Mouse (Mus musculus) ES-Bruce4 (cell line): ENCODE results near the gene Plekhg5. TPM values are rescaled to one million over a fixed set of nuclear protein-coding genes. Genes with fewer than 3 reads are reported as not detected.
"Not testable (repeated sequence)": the region's sequence is repeated elsewhere in the genome, so short reads cannot be mapped to it uniquely, and the experiment has no call there.

Experiments used
- H3K27ac ChIP-seq: 2 replicates; pipeline ENCODE4 v1.5.1; 2012; ENCODE audit warnings: low read length, inconsistent platforms; ENCODE audit not compliant: insufficient read depth
- H3K27me3 ChIP-seq: 2 replicates; pipeline ENCODE4 v1.6.1; 2012; ENCODE audit warnings: mild to moderate bottlenecking, low read length, inconsistent platforms; ENCODE audit not compliant: control insufficient read depth, poor library complexity, insufficient read depth, severe bottlenecking
- H3K36me3 ChIP-seq: 2 replicates; pipeline ENCODE4 v1.6.1; 2012; ENCODE audit warnings: inconsistent platforms, mild to moderate bottlenecking, low read length, moderate library complexity; ENCODE audit not compliant: control insufficient read depth, poor library complexity, insufficient read depth, severe bottlenecking
- H3K4me1 ChIP-seq: one replicate; pipeline ENCODE4 v1.8.1; 2011; ENCODE audit warnings: low read length; ENCODE audit not compliant: control insufficient read depth, insufficient read depth
- H3K4me3 ChIP-seq: 2 replicates; pipeline ENCODE4 v1.5.1; 2011; ENCODE audit warnings: low read depth, mild to moderate bottlenecking, low read length
- H3K9ac ChIP-seq: 2 replicates; pipeline ENCODE4 v1.6.1; 2012; ENCODE audit warnings: low read depth, mild to moderate bottlenecking, inconsistent platforms; ENCODE audit not compliant: poor library complexity, severe bottlenecking
- H3K9me3 ChIP-seq: replicated peaks from 2 replicates; pipeline ENCODE4 v1.6.1; 2012; ENCODE audit warnings: mild to moderate bottlenecking, low read length, inconsistent platforms; ENCODE audit not compliant: control insufficient read depth, poor library complexity, insufficient read depth, severe bottlenecking
- CTCF ChIP-seq: IDR thresholded peaks from one replicate; pipeline ENCODE4 v1.8.1; 2011; ENCODE audit warnings: low read depth, low read length
- EP300 ChIP-seq: IDR thresholded peaks from 2 replicates; pipeline ENCODE4 v1.6.1; 2011; ENCODE audit warnings: low read depth, low read length; ENCODE audit not compliant: insufficient read depth
- POLR2A ChIP-seq: IDR thresholded peaks from one replicate; pipeline ENCODE4 v1.8.1; 2011; ENCODE audit warnings: low read length; ENCODE audit not compliant: insufficient read depth
- polyA plus RNA-seq: library from polyadenylated mRNA; stranded (reverse); fragments of >200 nt; gene quantifications from 2 replicates; pipeline ENCODE4 v1.2.4, GENCODE M21; 2011; ENCODE audit warnings: low read depth; ENCODE audit not compliant: missing spikeins, insufficient read depth, insufficient read length

Plekhg5 gene
- polyA plus RNA-seq, 1 experiment, result 17.5 TPM

GRCm38 (mm10) chr4:152029087-152029486 is 43.2 kb upstream of the Plekhg5 start:
- no peak overlapping the region for H3K27ac ChIP-seq
- no peaks in the 10 kb centered on the region for H3K36me3 ChIP-seq
- no peak overlapping the region for H3K9ac ChIP-seq
- H3K27me3 ChIP-seq, result no peaks in the 10 kb centered on the region
- peaks cover 2% of the 10 kb centered on the region for H3K4me1 ChIP-seq
- no peaks in the 10 kb centered on the region for H3K9me3 ChIP-seq
- TF ChIP-seq CTCF (peak; percentile 12), POLR2A (no peak)
- no peak overlapping the region for H3K4me3 ChIP-seq

- Histone ChIP-seq H3K27ac (no peak overlapping the region), H3K4me1 (peaks cover 2% of the 10 kb centered on the region), H3K4me3 (no peak overlapping the region), H3K27me3 (no peaks in the 10 kb centered on the region), H3K9ac (no peak overlapping the region), H3K9me3 (no peaks in the 10 kb centered on the region), H3K36me3 (no peaks in the 10 kb centered on the region)
- peak; percentile 20 for TF ChIP-seq CTCF
- no peak for TF ChIP-seq POLR2A
These were observed 42.3 kb upstream of the Plekhg5 start for GRCm38 (mm10) chr4:152029997-152030396.

- H3K9me3 ChIP-seq, result no peaks in the 10 kb centered on the region
- H3K4me1 ChIP-seq, result peaks cover 2% of the 10 kb centered on the region
- no peak overlapping the region for H3K27ac ChIP-seq
- no peak overlapping the region for H3K4me3 ChIP-seq
- H3K27me3 ChIP-seq, result no peaks in the 10 kb centered on the region
- no peaks in the 10 kb centered on the region for H3K36me3 ChIP-seq
- no peak overlapping the region for H3K9ac ChIP-seq
- no peak for TF ChIP-seq CTCF
- TF ChIP-seq EP300, result no peak
- TF ChIP-seq POLR2A, result no peak
These were observed 39.4 kb upstream of the Plekhg5 start for GRCm38 (mm10) chr4:152032922-152033321.

GRCm38 (mm10) chr4:152036464-152036863 is 35.8 kb upstream of the Plekhg5 start:
- TF ChIP-seq CTCF, result peak; percentile 33
- H3K9me3 ChIP-seq, H3K4me3 ChIP-seq, H3K27me3 ChIP-seq, H3K36me3 ChIP-seq, H3K4me1 ChIP-seq, H3K27ac ChIP-seq, H3K9ac ChIP-seq: not testable (repeated sequence)

GRCm38 (mm10) chr4:152038225-152038984 is 33.9 kb upstream of the Plekhg5 start, which contains the start of gene Tas1r1:
Gene Tas1r1 (minus strand): TSS chr4:152038568.
- TF ChIP-seq EP300 (no peak), CTCF (no peak), POLR2A (no peak)
- Histone ChIP-seq H3K4me3 (peak within 1 kb of the TSS; percentile 92), H3K9ac (peak within 1 kb of the TSS; percentile 92), H3K27me3 (no peaks in the 10 kb centered on the region), H3K27ac (peak within 1 kb of the TSS; percentile 63), H3K4me1 (peaks cover 7% of the 10 kb centered on the region), H3K9me3 (no peaks in the 10 kb centered on the region), H3K36me3 (peaks cover 17% of the 10 kb centered on the region)

- H3K36me3 ChIP-seq, result peaks cover 24% of the 10 kb centered on the region
- H3K27ac ChIP-seq, result peak within 1 kb of the TSS; percentile 63
- H3K9me3 ChIP-seq, result no peaks in the 10 kb centered on the region
- H3K27me3 ChIP-seq, result no peaks in the 10 kb centered on the region
- H3K9ac ChIP-seq, result peak within 1 kb of the TSS; percentile 92
- H3K4me3 ChIP-seq, result peak within 1 kb of the TSS; percentile 92
- peaks cover 10% of the 10 kb centered on the region for H3K4me1 ChIP-seq
- TF ChIP-seq POLR2A (no peak), EP300 (no peak), CTCF (peak; percentile 82)
These were observed 33.1 kb upstream of the Plekhg5 start, which contains the start of gene Nol9 for GRCm38 (mm10) chr4:152038985-152039830. Gene Nol9 (plus strand): TSS chr4:152039321.
